In the genomic region with DNA sequence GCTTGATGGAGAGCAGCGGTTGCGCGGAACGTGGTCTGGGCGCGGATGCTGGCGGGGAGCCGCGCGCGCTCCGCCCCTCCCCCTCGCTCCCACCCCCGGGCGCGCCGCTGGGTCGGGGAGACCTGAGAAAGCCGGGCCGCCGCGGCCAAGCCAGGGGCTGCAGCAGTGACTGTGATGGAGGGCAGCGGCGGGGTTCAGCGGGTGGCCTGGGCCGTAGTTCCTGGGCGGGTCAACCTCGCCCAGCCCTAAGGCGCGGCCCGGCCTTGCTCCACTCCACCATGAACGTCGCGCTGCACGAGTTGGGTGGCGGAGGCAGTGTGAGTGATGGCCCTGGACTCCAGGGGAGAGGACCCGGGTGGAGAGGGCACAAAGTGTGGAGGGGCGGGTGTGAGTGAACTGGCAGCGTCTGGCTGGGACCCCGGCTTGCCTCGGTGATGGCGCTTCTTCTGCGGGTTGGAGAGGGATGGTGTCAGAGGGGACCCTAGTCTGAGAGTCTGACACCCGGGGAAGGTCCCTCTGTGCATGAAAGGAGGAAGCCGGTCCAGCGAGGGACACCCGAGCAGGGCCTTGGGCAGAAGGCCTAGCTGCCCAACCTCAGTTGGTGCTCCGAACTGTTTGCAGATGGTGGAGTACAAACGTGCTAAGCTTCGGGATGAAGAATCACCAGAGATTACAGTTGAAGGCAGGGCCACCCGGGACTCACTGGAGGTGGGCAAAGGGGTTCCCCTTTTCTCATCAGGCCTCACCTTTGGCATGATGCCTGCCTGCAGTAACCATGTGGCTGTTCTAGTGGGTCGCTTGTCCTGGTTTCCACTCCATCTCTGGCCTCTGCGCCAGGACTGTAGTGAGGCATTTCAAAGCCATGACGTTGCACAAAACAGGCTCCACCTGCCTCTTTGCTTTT, we compare ENCODE assay signal across 8 mouse cellular contexts. TPM values are rescaled to one million over a fixed set of nuclear protein-coding genes. Genes with fewer than 3 reads are reported as not detected.
A peak's percentile ranks its signal among the peaks of the same experiment; 100 is the strongest.
DNase-seq lines count a peak whose midpoint lies in the region; ATAC-seq and TF ChIP-seq lines count a peak whose summit lies in the region.

Ece2 (plus strand) TSS at position 98 of the 904 bp plus-strand sequence.

- peaks cover 4% of the 10 kb centered on the region; the same call in 1 of the 2 replicates for H3K4me1 ChIP-seq in lung, postnatal 0 days (ENCODE audit: insufficient read depth, low read depth, low read length)
- H3K4me1 ChIP-seq in lung, adult 2 months (ENCODE audit: control insufficient read depth, insufficient read depth, low read length): no peaks in the 10 kb centered on the region
- H3K4me1 ChIP-seq in embryonic fibroblast, embryonic 13.5 days (ENCODE audit: control insufficient read depth, insufficient read depth, low read length): peaks cover 2% of the 10 kb centered on the region; the same call in 1 of the 2 replicates
- H3K4me1 ChIP-seq in hindbrain, postnatal 0 days (ENCODE audit: insufficient read depth, low read length): peaks cover 6% of the 10 kb centered on the region; the same call in 1 of the 2 replicates
- H3K4me1 ChIP-seq in liver, postnatal 0 days (ENCODE audit: insufficient read depth): peaks cover 4% of the 10 kb centered on the region; the same call in 1 of the 2 replicates

- ATAC-seq in lung, postnatal 0 days: peak; percentile 43
- ATAC-seq in hindbrain, postnatal 0 days: peak; percentile 66
- no peak for ATAC-seq in liver, postnatal 0 days

- H3K4me3 ChIP-seq in lung, postnatal 0 days (ENCODE audit: low read depth, low read length): peak within 1 kb of the TSS; percentile 31
- H3K4me3 ChIP-seq in lung, adult 2 months (replicated peaks; ENCODE audit: extremely low read depth, low read depth, low read length): no peak within 1 kb of the TSS
- H3K4me3 ChIP-seq in embryonic fibroblast, embryonic 13.5 days (ENCODE audit: insufficient read depth, low read length): peak within 1 kb of the TSS; percentile 21
- peak within 1 kb of the TSS; percentile 61 for H3K4me3 ChIP-seq in hindbrain, postnatal 0 days (ENCODE audit: low read length)
- H3K4me3 ChIP-seq in liver, postnatal 0 days (ENCODE audit: low read depth, low read length): peak within 1 kb of the TSS; percentile 33

- DNase-seq in lung, postnatal 0 days (ENCODE audit: low spot score): no peak
- no peak for DNase-seq in lung, adult 2 months
- DNase-seq in adrenal gland, postnatal 4 days (ENCODE audit: low spot score in 2 of 2): no peak
- DNase-seq in hindbrain, postnatal 0 days (ENCODE audit: low spot score): peak; percentile 68
- no peak for DNase-seq in liver, postnatal 0 days
- DNase-seq in right cerebral cortex, postnatal 4 days: peak; percentile 60
- DNase-seq in natural killer cell, adult 2 months (ENCODE audit: low spot score in 2 of 2): no peak

- no peak for TF ChIP-seq POLR2A in lung, adult 2 months (IDR thresholded peaks at IDR 0.05; ENCODE audit: borderline replicate concordance, extremely low read depth, low read depth, low read length)
- TF ChIP-seq POLR2A in embryonic fibroblast, embryonic 13.5 days (IDR thresholded peaks at IDR 0.05; ENCODE audit: low read depth, low read length): peak; percentile 68

- no peak for TF ChIP-seq CTCF in lung, postnatal 0 days (IDR thresholded peaks at IDR 0.05)
- no peak for TF ChIP-seq CTCF in lung, adult 2 months (IDR thresholded peaks at IDR 0.05; ENCODE audit: insufficient read depth, low read length)
- TF ChIP-seq CTCF in embryonic fibroblast, embryonic 13.5 days (IDR thresholded peaks at IDR 0.05; ENCODE audit: borderline replicate concordance, insufficient read depth, low read length): no peak
- TF ChIP-seq CTCF in hindbrain, postnatal 0 days (IDR thresholded peaks at IDR 0.05; ENCODE audit: low read depth): no peak
- TF ChIP-seq CTCF in liver, postnatal 0 days (IDR thresholded peaks at IDR 0.05; ENCODE audit: low read depth): no peak

- H3K4me2 ChIP-seq in lung, postnatal 0 days (replicated peaks; ENCODE audit: low read depth, low read length): peak within 1 kb of the TSS; percentile 74
- H3K4me2 ChIP-seq in hindbrain, postnatal 0 days (ENCODE audit: low read depth, low read length): peak within 1 kb of the TSS; percentile 79
- peak within 1 kb of the TSS; percentile 65 for H3K4me2 ChIP-seq in liver, postnatal 0 days (ENCODE audit: low read depth, low read length)

- TF ChIP-seq EP300 in lung, postnatal 0 days (IDR thresholded peaks at IDR 0.05): no peak
- no peak for TF ChIP-seq EP300 in liver, postnatal 0 days (IDR thresholded peaks at IDR 0.05; ENCODE audit: low read depth)

- no peaks in the 10 kb centered on the region for H3K36me3 ChIP-seq in lung, postnatal 0 days (ENCODE audit: insufficient read depth, low read length)
- H3K36me3 ChIP-seq in hindbrain, postnatal 0 days (ENCODE audit: insufficient read depth, low read length): no peaks in the 10 kb centered on the region; the same call in 1 of the 2 replicates
- no peaks in the 10 kb centered on the region for H3K36me3 ChIP-seq in liver, postnatal 0 days (replicated peaks; ENCODE audit: insufficient read depth, low read length)

- no peak within 1 kb of the TSS for H3K27ac ChIP-seq in lung, postnatal 0 days (ENCODE audit: low read length)
- H3K27ac ChIP-seq in embryonic fibroblast, embryonic 13.5 days (ENCODE audit: insufficient read depth, low read length): no peak within 1 kb of the TSS
- H3K27ac ChIP-seq in hindbrain, postnatal 0 days: peak within 1 kb of the TSS; percentile 85
- H3K27ac ChIP-seq in liver, postnatal 0 days (ENCODE audit: low read depth): no peak within 1 kb of the TSS

- no peak within 1 kb of the TSS for H3K9ac ChIP-seq in lung, postnatal 0 days (replicated peaks; ENCODE audit: low read depth)
- peak within 1 kb of the TSS; percentile 74 for H3K9ac ChIP-seq in hindbrain, postnatal 0 days (replicated peaks; ENCODE audit: low read length)
- H3K9ac ChIP-seq in liver, postnatal 0 days (replicated peaks): no peak within 1 kb of the TSS; the same call in 1 of the 2 replicates

- 6% methylated on average over 52 of the region's 54 CpGs for WGBS in lung, postnatal 0 days
- WGBS in lung, adult 2 months: 9% methylated on average over 54 of the region's 54 CpGs
- WGBS in hindbrain, postnatal 0 days: 4% methylated on average over 54 of the region's 54 CpGs
- 12% methylated on average over 52 of the region's 54 CpGs for WGBS in liver, postnatal 0 days (ENCODE audit: insufficient replicate concordance)

- no peaks in the 10 kb centered on the region for H3K9me3 ChIP-seq in lung, postnatal 0 days (ENCODE audit: low read length)
- H3K9me3 ChIP-seq in hindbrain, postnatal 0 days (ENCODE audit: low read length): no peaks in the 10 kb centered on the region
- H3K9me3 ChIP-seq in liver, postnatal 0 days (ENCODE audit: low read length): no peaks in the 10 kb centered on the region

- H3K27me3 ChIP-seq in lung, postnatal 0 days (replicated peaks; ENCODE audit: insufficient read depth, low read length): no peaks in the 10 kb centered on the region
- H3K27me3 ChIP-seq in hindbrain, postnatal 0 days (ENCODE audit: insufficient read depth, low read length): no peaks in the 10 kb centered on the region
- H3K27me3 ChIP-seq in liver, postnatal 0 days (ENCODE audit: insufficient read depth, low read length): peaks cover 28% of the 10 kb centered on the region

RNA-seq across cellular contexts. Expression of gene Ece2, which starts in this region (rescaled TPM):
- 0.12 and 0.52 TPM in 2 replicates for polyA plus RNA-seq in lung, postnatal 0 days (2015; fragmentation: Nextera tagmentation; extraction: Ambion mirVana)
- polyA plus RNA-seq in lung, adult 2 months (2012; rRNA removed): 0.37 and 0.64 TPM in 2 replicates
- total RNA-seq in adrenal gland, postnatal 4 days (2021): 10 to 100 TPM; 11.4 to 14.9 TPM
- 11.4 and 17.2 TPM in 2 replicates for polyA plus RNA-seq in embryonic fibroblast, embryonic 13.5 days (2011; ENCODE audit: insufficient read length, low read depth, missing spikeins)
- total RNA-seq in hindbrain, postnatal 0 days (2014; rRNA removed): 14.7 and 24.6 TPM in 2 replicates
- polyA plus RNA-seq in hindbrain, postnatal 0 days (2015; fragmentation: Nextera tagmentation; extraction: Ambion mirVana): 16.0 and 16.6 TPM in 2 replicates
- 0.14 TPM in 1 of 2 replicates, not detected in the other for polyA plus RNA-seq in liver, postnatal 0 days (2015; fragmentation: Nextera tagmentation; extraction: Ambion mirVana)

Comparison
In these comparisons a context has a peak if more than half of its experiments do, and no peak if none do; other contexts are left out.
1. Peak in ATAC-seq, H3K4me3 ChIP-seq and H3K4me2 ChIP-seq in lung, postnatal 0 days; RNA of the gene not detected or under 1 TPM.
2. DNase-seq: peak in hindbrain, postnatal 0 days (single experiment) and right cerebral cortex, postnatal 4 days (single experiment); none in lung, postnatal 0 days (single experiment), lung, adult 2 months (single experiment), adrenal gland, postnatal 4 days (0 of 2), liver, postnatal 0 days (single experiment) and natural killer cell, adult 2 months (0 of 2).
3. Peak in every context shown above with its lines, with median percentiles within 50 percentile points of each other: H3K4me2 ChIP-seq.